In genomic region chr6:8509961-8510863, GRCm38 (mm10) we compare ENCODE assay signal across 8 mouse cellular contexts. TPM values are rescaled to one million over a fixed set of nuclear protein-coding genes. Genes with fewer than 3 reads are reported as not detected.
DNase-seq lines count a peak whose midpoint lies in the region; ATAC-seq and TF ChIP-seq lines count a peak whose summit lies in the region.

No protein-coding gene starts in this region.

- H3K4me3 ChIP-seq in hindbrain, embryonic 15.5 days: peak overlapping the region; percentile 94
- peak overlapping the region; percentile 98 for H3K4me3 ChIP-seq in limb, embryonic 15.5 days
- peak overlapping the region; percentile 97 for H3K4me3 ChIP-seq in thymus, adult 2 months (ENCODE audit: control insufficient read depth, insufficient read depth, low read length)

- H3K27me3 ChIP-seq in hindbrain, embryonic 15.5 days: no peaks in the 10 kb centered on the region
- no peaks in the 10 kb centered on the region for H3K27me3 ChIP-seq in limb, embryonic 15.5 days
- no peaks in the 10 kb centered on the region for H3K27me3 ChIP-seq in thymus, adult 2 months (ENCODE audit: control insufficient read depth, insufficient read depth, low read length)

- H3K4me1 ChIP-seq in hindbrain, embryonic 15.5 days (replicated peaks): peaks cover 32% of the 10 kb centered on the region
- peaks cover 17% of the 10 kb centered on the region for H3K4me1 ChIP-seq in limb, embryonic 15.5 days
- peaks cover 2% of the 10 kb centered on the region for H3K4me1 ChIP-seq in thymus, adult 2 months (replicated peaks; ENCODE audit: control insufficient read depth, insufficient read depth, low read length)

- no peak for TF ChIP-seq CTCF in thymus, adult 2 months (IDR thresholded peaks at IDR 0.05; ENCODE audit: borderline replicate concordance, control insufficient read depth, extremely low read depth, insufficient read depth, low read length, poor library complexity)

- peak overlapping the region; percentile 63 for H3K4me2 ChIP-seq in hindbrain, embryonic 15.5 days
- peak overlapping the region; percentile 61 for H3K4me2 ChIP-seq in limb, embryonic 15.5 days

- no peaks in the 10 kb centered on the region for H3K36me3 ChIP-seq in hindbrain, embryonic 15.5 days
- no peaks in the 10 kb centered on the region for H3K36me3 ChIP-seq in limb, embryonic 15.5 days
- H3K36me3 ChIP-seq in thymus, adult 2 months (ENCODE audit: control insufficient read depth, insufficient read depth, low read length): peaks cover 16% of the 10 kb centered on the region

- H3K9me3 ChIP-seq in hindbrain, embryonic 15.5 days: no peaks in the 10 kb centered on the region
- H3K9me3 ChIP-seq in limb, embryonic 15.5 days: no peaks in the 10 kb centered on the region

- peak overlapping the region; percentile 91 for H3K9ac ChIP-seq in hindbrain, embryonic 15.5 days
- peak overlapping the region; percentile 98 for H3K9ac ChIP-seq in limb, embryonic 15.5 days

- ATAC-seq in hindbrain, embryonic 15.5 days (ENCODE audit: low FRiP score, low read depth): peak; percentile 51
- 0 out of 2 replicates have a peak, but pooled peaks have one; percentile 2 for ATAC-seq in limb, embryonic 15.5 days (ENCODE audit: insufficient number of reproducible peaks, low FRiP score, low TSS enrichment, low read depth)

- WGBS in hindbrain, embryonic 15.5 days: under 1% methylated on average over 60 of the region's 73 CpGs
- WGBS in limb, embryonic 15.5 days: under 1% methylated on average over 64 of the region's 73 CpGs
- under 1% methylated on average over 64 of the region's 73 CpGs for WGBS in thymus, adult 2 months

- 0 out of 2 replicates have a peak, but pooled peaks have one; percentile 15 for TF ChIP-seq POLR2A in thymus, adult 2 months (IDR thresholded peaks at IDR 0.05; ENCODE audit: control insufficient read depth, extremely low read depth, insufficient read depth, low read length, poor library complexity)

- peak; percentile 27 to 33 for DNase-seq in right cerebral cortex, adult 2 months (ENCODE audit: low spot score in 2 of 2)
- no peak for DNase-seq in right cerebral cortex, postnatal 4 days
- DNase-seq in cerebellum, adult 9-10 months: peak; percentile 66
- DNase-seq in gastrocnemius, adult 18-20 months (ENCODE audit: low spot score): peak; percentile 23
- peak; percentile 7 to 29 for DNase-seq in natural killer cell, adult 2 months (ENCODE audit: low spot score in 2 of 2)
- DNase-seq in thymus, adult 2 months: peak; percentile 55

- H3K27ac ChIP-seq in hindbrain, embryonic 15.5 days (replicated peaks): peak overlapping the region; percentile 100
- peak overlapping the region; percentile 99 for H3K27ac ChIP-seq in limb, embryonic 15.5 days
- H3K27ac ChIP-seq in thymus, adult 2 months (ENCODE audit: control insufficient read depth, insufficient read depth, low read length): peak overlapping the region; percentile 97

RNA-seq across cellular contexts. Expression of gene Glcci1, which starts 0.8 kb away (rescaled TPM):
- 1 to 10 TPM; 4.4 to 4.8 TPM for total RNA-seq in gastrocnemius, adult 18-20 months (2021)
- polyA plus RNA-seq in hindbrain, embryonic 15.5 days (2015; fragmentation: Nextera tagmentation; extraction: Ambion mirVana): 7.4 and 7.9 TPM in 2 replicates
- polyA plus RNA-seq in limb, embryonic 15.5 days (2015; fragmentation: Nextera tagmentation; extraction: Ambion mirVana): 5.0 and 6.4 TPM in 2 replicates
- polyA plus RNA-seq in thymus, adult 2 months (2012; rRNA removed): 187 and 194 TPM in 2 replicates

Comparison
In these comparisons a context has a peak if more than half of its experiments do, and no peak if none do; other contexts are left out.
1. RNA of gene Glcci1, which starts 0.8 kb away (polyA plus RNA-seq): 187 to 194 TPM in thymus, adult 2 months; 7.4 to 7.9 TPM in hindbrain, embryonic 15.5 days and 5.0 to 6.4 TPM in limb, embryonic 15.5 days; every median in the first group is over 10 times any median in the second.
2. Peak in every context shown above with its lines, with median percentiles within 50 percentile points of each other: H3K27ac ChIP-seq and H3K4me3 ChIP-seq.